Mouse (Mus musculus) embryonic facial prominence, embryonic 10.5 days (tissue): ENCODE results near the gene Nsun3. TPM values are rescaled to one million over a fixed set of nuclear protein-coding genes. Genes with fewer than 3 reads are reported as not detected.
"Not testable (repeated sequence)": the region's sequence is repeated elsewhere in the genome, so short reads cannot be mapped to it uniquely, and the experiment has no call there.

Source experiments
- DNase-seq: peaks from one replicate; pipeline ENCODE4 v3.0.0-alpha.2; 2017; ENCODE audit warnings: low spot score
- H3K27ac ChIP-seq: fragments of 300-500 bp; sonication (generic); replicated peaks from 2 replicates; pipeline ENCODE4 v1.5.1; 2016; ENCODE audit warnings: mild to moderate bottlenecking
- H3K27me3 ChIP-seq: fragments of 300-500 bp; sonication (generic); replicated peaks from 2 replicates; pipeline ENCODE4 v1.6.1; 2016; ENCODE audit warnings: low read depth, mild to moderate bottlenecking; ENCODE audit not compliant: poor library complexity, severe bottlenecking
- H3K36me3 ChIP-seq: fragments of 300-500 bp; sonication (generic); replicated peaks from 2 replicates; pipeline ENCODE4 v1.6.1; 2016; ENCODE audit warnings: mild to moderate bottlenecking, moderate library complexity
- H3K4me1 ChIP-seq: fragments of 300-500 bp; sonication (generic); 2 replicates; pipeline ENCODE4 v1.6.1; 2016
- H3K4me3 ChIP-seq: fragments of 300-500 bp; sonication (generic); 2 replicates; pipeline ENCODE4 v1.5.1; 2016; ENCODE audit warnings: mild to moderate bottlenecking, moderate library complexity
- H3K9me3 ChIP-seq: fragments of 300-500 bp; sonication (generic); 2 replicates; pipeline ENCODE4 v1.6.1; 2016; ENCODE audit warnings: mild to moderate bottlenecking
- WGBS: fragments of 180-500 bp; shearing (Covaris S2); methylation state at CpG from one replicate; pipeline ENCODE4 v1.1.7; 2016; 5-methylcytosine and 5-hydroxymethylcytosine counted together
- microRNA-seq: library from miRNA; unstranded; fragments of <30 nt; microRNA quantifications from one replicate; pipeline ENCODE4, GENCODE M21; 2017
- polyA plus RNA-seq: library from polyadenylated mRNA; unstranded; fragments of >200 nt; fragmentation: Nextera tagmentation; extraction: Ambion mirVana; gene quantifications from 2 replicates; pipeline ENCODE4 v1.2.1, GENCODE M21; 2016

The Nsun3 gene
- polyA plus RNA-seq, 1 experiment from 2014 or later: 7.4 TPM

GRCm38 (mm10) chr16:62730291-62730690, 56.3 kb downstream of the Nsun3 start:
- H3K9me3 ChIP-seq: no peaks in the 10 kb centered on the region
- no peak for DNase-seq
- H3K27me3 ChIP-seq: no peaks in the 10 kb centered on the region
- no peak overlapping the region for H3K4me3 ChIP-seq
- WGBS: 68% methylated on average over 4 of the region's 4 CpGs
- no peak overlapping the region for H3K27ac ChIP-seq
- H3K4me1 ChIP-seq: no peaks in the 10 kb centered on the region
- H3K36me3 ChIP-seq: no peaks in the 10 kb centered on the region

DNA sequence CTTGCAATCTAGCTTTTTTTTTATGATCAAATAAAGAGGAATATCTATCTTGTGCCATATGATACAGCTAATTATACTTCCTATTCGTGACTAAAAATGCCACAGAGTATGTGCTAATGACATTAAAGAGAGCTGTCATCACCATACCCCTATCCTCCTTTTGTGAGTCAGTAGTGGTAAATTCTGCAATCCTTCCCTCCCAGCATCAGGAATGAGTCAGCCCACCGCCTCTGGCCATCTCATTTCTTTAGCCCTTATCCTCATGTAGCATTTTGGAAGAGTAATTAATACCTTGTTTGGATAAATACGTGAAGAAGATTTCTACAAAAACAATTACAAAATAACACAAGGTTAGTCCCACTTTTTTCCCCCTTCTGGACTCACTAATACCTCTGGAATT, 56.8 kb downstream of the Nsun3 start:
- Histone ChIP-seq H3K36me3 (no peaks in the 10 kb centered on the region), H3K4me3 (no peak overlapping the region), H3K4me1 (no peaks in the 10 kb centered on the region), H3K27ac (no peak overlapping the region), H3K9me3 (no peaks in the 10 kb centered on the region), H3K27me3 (no peaks in the 10 kb centered on the region)
- WGBS: 82% methylated on average over 3 of the region's 3 CpGs
- DNase-seq: no peak

GRCm38 (mm10) chr16:62718255-62718654, 68.4 kb downstream of the Nsun3 start:
- DNase-seq, H3K4me3 ChIP-seq, H3K27me3 ChIP-seq, H3K36me3 ChIP-seq, H3K9me3 ChIP-seq, H3K27ac ChIP-seq, H3K4me1 ChIP-seq: not testable (repeated sequence)
- WGBS: 89% methylated on average over 9 of the region's 11 CpGs

DNA sequence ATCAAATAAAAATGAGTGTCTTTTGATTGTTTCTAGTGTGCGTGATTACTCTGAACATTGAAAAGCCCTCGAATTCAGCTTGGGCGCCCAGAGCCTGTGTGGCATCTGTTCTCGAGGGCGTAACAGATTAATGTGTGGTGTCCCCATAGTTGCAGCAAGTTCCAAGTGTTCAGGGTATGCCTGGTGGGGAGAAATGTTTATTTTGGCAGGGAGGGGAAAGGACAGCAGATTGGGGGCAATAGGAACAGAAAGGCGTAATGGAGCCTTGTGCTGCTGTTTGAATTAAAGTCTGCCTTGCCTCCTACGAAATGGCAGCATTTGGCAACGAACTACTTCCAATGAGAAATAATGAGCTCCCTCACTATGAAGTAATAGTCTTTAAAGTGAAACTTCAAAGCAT, 96.2 kb downstream of the Nsun3 start:
- no peaks in the 10 kb centered on the region for H3K27me3 ChIP-seq
- H3K9me3 ChIP-seq: no peaks in the 10 kb centered on the region
- H3K36me3 ChIP-seq: no peaks in the 10 kb centered on the region
- DNase-seq: no peak
- no peaks in the 10 kb centered on the region for H3K4me1 ChIP-seq
- WGBS: 91% methylated on average over 8 of the region's 8 CpGs
- H3K4me3 ChIP-seq: no peak overlapping the region
- no peak overlapping the region for H3K27ac ChIP-seq

- Histone ChIP-seq H3K27me3 (no peaks in the 10 kb centered on the region), H3K4me1 (no peaks in the 10 kb centered on the region), H3K9me3 (no peaks in the 10 kb centered on the region), H3K36me3 (no peaks in the 10 kb centered on the region), H3K27ac (no peak overlapping the region), H3K4me3 (no peak overlapping the region)
- WGBS: 77% methylated on average over 2 of the region's 2 CpGs
- DNase-seq: no peak
Observed at GRCm38 (mm10) chr16:62686073-62686472, 100.5 kb downstream of the Nsun3 start.

DNA sequence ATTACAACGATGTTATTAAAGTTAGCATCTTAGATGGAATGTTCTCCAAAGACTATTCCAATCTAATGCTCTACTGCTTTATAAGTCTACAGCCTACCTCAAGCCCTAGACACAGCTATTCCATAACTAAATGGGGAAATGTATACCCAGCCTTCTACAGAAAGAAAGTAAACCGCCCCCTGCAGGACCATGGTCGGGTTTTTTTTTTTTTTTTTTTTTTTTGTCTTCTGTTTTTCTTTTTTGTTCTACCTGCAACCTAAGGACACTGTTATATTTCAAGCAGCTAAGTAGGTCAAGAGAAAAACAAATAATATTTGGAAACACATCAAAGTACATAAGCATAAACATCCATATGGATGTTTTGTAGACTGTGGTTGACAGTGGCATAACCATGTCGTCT, 101.1 kb downstream of the Nsun3 start:
- Histone ChIP-seq H3K4me1 (no peaks in the 10 kb centered on the region), H3K9me3 (no peaks in the 10 kb centered on the region)
- 89% methylated on average over 4 of the region's 4 CpGs for WGBS

More for the DNA sequence above, 101.1 kb downstream of the Nsun3 start:
- Histone ChIP-seq H3K27me3 (no peaks in the 10 kb centered on the region), H3K36me3 (no peaks in the 10 kb centered on the region), H3K27ac (no peak overlapping the region), H3K4me3 (no peak overlapping the region)
- DNase-seq: no peak

Small RNA genes lying within 50 kb of the gene (microRNA-seq; reads per million reads assigned to microRNA genes)
- gene Gm25986: not detected

Other genes with a start within 250 kb of the Nsun3 start
- 0.36 TPM in 2 replicates for gene Stx19, start 27.9 kb upstream of the Nsun3 start, polyA plus RNA-seq
- 18.3 and 19.6 TPM in 2 replicates for gene Arl13b, start 60.2 kb upstream of the Nsun3 start, polyA plus RNA-seq
- 16.9 and 18.0 TPM in 2 replicates for gene Pros1, start 67.5 kb upstream of the Nsun3 start, polyA plus RNA-seq